Mouse (Mus musculus): ENCODE results near the gene Aig1.

Gene Aig1

GRCm38 (mm10) chr10:13702043-13702442 is 166.7 kb downstream of the Aig1 start:
- DNase-seq (ENCODE audit: low read depth): no peak

- no peak for DNase-seq (ENCODE audit: low read depth)
Observed at GRCm38 (mm10) chr10:13696326-13696725, 172.5 kb downstream of the Aig1 start.

GRCm38 (mm10) chr10:13693276-13693675 is 175.5 kb downstream of the Aig1 start:
- no peak for DNase-seq (ENCODE audit: low read depth)

GRCm38 (mm10) chr10:13690773-13691172 is 178.0 kb downstream of the Aig1 start:
- DNase-seq (ENCODE audit: low read depth): no peak

GRCm38 (mm10) chr10:13689841-13690590 is 178.8 kb downstream of the Aig1 start:
- DNase-seq (ENCODE audit: low read depth): no peak

- DNase-seq (ENCODE audit: low read depth): no peak
Observed at GRCm38 (mm10) chr10:13688386-13689120, 180.2 kb downstream of the Aig1 start.

- DNase-seq (ENCODE audit: low read depth): no peak
Observed at GRCm38 (mm10) chr10:13687182-13687810, 181.5 kb downstream of the Aig1 start.

- no peak for DNase-seq (ENCODE audit: low read depth)
Observed at GRCm38 (mm10) chr10:13686127-13686526, 182.7 kb downstream of the Aig1 start.

- no peak for DNase-seq (ENCODE audit: low read depth)
Observed at GRCm38 (mm10) chr10:13685366-13685765, 183.4 kb downstream of the Aig1 start.

GRCm38 (mm10) chr10:13684452-13684851 is 184.3 kb downstream of the Aig1 start:
- no peak for DNase-seq (ENCODE audit: low read depth)

GRCm38 (mm10) chr10:13682565-13682964 is 186.2 kb downstream of the Aig1 start:
- peak; percentile 3 for DNase-seq (ENCODE audit: low read depth)

GRCm38 (mm10) chr10:13677440-13677839 is 191.3 kb downstream of the Aig1 start:
- DNase-seq (ENCODE audit: low read depth): no peak

- no peak for DNase-seq (ENCODE audit: low read depth)
Observed at GRCm38 (mm10) chr10:13675033-13675379, 193.8 kb downstream of the Aig1 start.

GRCm38 (mm10) chr10:13674304-13675032 is 194.3 kb downstream of the Aig1 start:
- DNase-seq (ENCODE audit: low read depth): no peak

GRCm38 (mm10) chr10:13667166-13667696 is 201.5 kb downstream of the Aig1 start:
- no peak for DNase-seq (ENCODE audit: low read depth)

GRCm38 (mm10) chr10:13663476-13663875 is 205.3 kb downstream of the Aig1 start:
- no peak for DNase-seq (ENCODE audit: low read depth)

- DNase-seq (ENCODE audit: low read depth): no peak
Observed at GRCm38 (mm10) chr10:13659778-13660177, 209.0 kb downstream of the Aig1 start.

- no peak for DNase-seq (ENCODE audit: low read depth)
Observed at GRCm38 (mm10) chr10:13653739-13654462, 214.9 kb downstream of the Aig1 start.

- DNase-seq (ENCODE audit: low read depth): no peak
Observed at GRCm38 (mm10) chr10:13653326-13653725, 215.5 kb downstream of the Aig1 start.

GRCm38 (mm10) chr10:13652061-13652460 is 216.7 kb downstream of the Aig1 start:
- no peak for DNase-seq (ENCODE audit: low read depth)

GRCm38 (mm10) chr10:13641750-13642149 is 227.0 kb downstream of the Aig1 start:
- DNase-seq (ENCODE audit: low read depth): peak; percentile 13

All from naive thymus-derived CD4-positive, alpha-beta T cell, adult 2 months (primary cell).